Mouse (Mus musculus) gonadal fat pad, adult 2 months (tissue): ENCODE measurements around the gene Ccdc163. TPM values are rescaled to one million over a fixed set of nuclear protein-coding genes. Genes with fewer than 3 reads are reported as not detected.

Source experiments
- DNase-seq: peaks from one replicate; pipeline ENCODE4 v3.0.0-alpha.2; 2012; ENCODE audit warnings: low read depth
- polyA plus RNA-seq: library from polyadenylated mRNA; depleted of rRNA; stranded (reverse); fragments of >200 nt; gene quantifications from 2 replicates; pipeline ENCODE4 v1.2.3, GENCODE M21; 2012; rRNA removed

Gene Ccdc163
- polyA plus RNA-seq, 1 experiment, result 25.8 TPM

GRCm38 (mm10) chr4:116777079-116777478, 68.8 kb downstream of the Ccdc163 start:
- no peak for DNase-seq

DNA sequence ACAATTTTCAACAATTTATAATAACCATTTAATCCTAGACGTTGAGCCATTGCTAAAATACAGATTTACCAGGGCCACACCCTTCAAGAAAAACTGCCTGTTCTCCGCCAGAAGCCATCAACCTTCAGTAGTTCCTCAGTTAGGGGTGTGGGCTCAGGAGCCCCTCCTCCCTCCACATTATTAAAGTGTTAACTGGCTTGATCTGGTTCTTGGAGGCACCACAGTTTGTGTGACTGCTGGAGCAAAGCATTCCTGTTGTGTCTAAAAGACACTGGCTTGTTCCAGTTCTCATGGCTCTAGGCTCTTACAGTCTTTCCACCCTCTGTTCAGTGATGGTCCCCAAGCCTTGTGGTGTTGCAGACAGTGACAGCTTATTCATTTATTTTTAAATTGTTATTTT, 72.2 kb downstream of the Ccdc163 start:
- no peak for DNase-seq

- DNase-seq, result no peak
Observed at GRCm38 (mm10) chr4:116781366-116781765, 73.1 kb downstream of the Ccdc163 start.

DNA sequence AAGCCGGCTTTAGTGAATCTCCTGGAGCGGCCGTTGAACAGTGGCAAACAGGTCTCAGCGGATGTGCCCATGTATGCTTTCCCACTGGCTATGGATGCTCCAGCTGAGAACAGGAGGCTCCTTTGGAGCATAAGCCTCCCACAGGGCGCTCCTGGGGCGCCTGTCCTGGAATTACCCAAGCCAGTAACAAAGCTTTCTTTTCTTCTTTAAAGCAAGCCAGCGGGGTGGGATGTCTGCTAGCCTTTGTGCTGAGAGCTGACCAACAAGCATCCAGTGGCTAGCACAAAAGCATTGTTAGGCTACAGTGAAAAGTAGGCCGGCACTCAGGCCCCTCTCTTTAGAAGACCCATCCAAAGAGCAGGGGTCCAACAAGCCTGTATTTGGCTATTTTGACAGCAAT, 73.9 kb downstream of the Ccdc163 start:
- DNase-seq, result no peak

- no peak for DNase-seq
Observed at GRCm38 (mm10) chr4:116786587-116786986, 78.3 kb downstream of the Ccdc163 start.

DNA sequence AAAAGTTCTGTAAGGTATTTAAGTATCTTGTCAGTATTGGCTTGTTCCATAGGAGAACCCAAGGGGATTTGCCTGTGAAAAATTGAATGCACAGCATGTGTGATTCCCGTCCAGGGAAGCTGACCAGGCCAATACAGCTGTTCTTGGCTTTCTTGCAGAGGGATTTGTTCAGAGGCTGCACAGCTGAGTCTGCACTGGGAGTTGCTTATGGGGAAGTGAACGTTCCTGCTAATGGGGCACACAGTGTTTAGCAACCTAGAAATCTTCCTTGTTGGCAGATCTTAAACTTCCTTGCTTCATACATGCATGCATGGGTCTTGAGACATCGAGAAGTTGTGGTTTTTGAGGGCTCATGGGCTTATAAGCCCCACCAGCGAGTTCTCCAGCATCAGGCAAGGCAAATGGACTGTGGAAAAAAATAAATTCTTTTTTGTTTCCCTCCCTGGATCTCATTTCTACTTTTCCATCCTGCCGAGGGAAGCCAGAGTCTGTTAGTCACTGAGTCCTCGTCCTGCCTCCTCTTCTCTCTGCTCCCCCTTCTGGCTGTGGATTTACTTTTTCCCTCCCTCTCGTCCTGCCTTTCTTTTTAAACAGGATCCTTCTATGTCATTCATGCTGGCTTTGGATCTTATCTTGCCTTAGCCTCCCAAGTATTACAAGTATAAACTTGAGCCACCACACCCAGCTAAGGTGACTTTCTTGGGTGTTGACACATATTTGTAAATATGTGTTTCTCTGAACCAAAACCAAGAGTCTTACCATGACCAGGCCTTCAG, 79.9 kb downstream of the Ccdc163 start:
- no peak for DNase-seq

DNA sequence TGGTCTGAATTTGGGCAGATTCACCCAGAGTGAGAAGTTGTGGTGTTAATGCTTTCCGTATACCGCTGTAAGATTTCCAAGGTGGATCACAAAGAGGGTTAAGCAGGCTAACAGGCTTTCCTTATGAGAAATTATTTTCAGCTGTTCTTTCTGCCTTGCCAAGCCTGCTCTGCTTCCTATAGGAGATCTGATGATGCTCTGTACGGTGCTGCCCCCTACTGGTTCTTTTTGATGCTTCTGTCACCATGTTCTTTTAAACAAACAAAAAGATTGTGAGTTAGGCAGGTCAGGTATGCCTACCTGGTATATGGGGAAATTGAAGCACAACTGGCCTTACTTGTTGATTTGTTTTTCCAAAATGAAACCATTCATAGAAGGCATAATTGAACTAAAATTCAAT, 80.6 kb downstream of the Ccdc163 start:
- no peak for DNase-seq

GRCm38 (mm10) chr4:116792453-116792852, 84.1 kb downstream of the Ccdc163 start:
- no peak for DNase-seq

DNA sequence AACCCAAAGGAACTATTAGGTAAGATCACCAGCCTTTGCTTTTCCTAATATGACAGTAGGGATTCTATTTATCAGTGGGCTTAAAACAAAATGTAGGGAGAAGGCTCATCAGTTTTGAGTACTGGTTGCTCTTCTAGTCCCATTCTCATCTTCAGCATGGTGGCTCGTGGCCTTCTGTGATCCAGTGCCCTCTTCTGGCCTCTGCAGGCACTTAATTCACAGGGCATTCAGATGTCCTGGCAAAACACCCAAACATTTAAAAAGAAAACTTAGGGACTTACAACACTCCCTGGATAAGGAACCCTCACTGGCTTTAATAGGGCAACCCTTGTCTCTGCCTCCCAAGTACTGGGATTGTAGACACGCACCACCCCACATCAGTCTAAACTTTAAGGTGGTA, 86.0 kb downstream of the Ccdc163 start:
- DNase-seq, result no peak

- DNase-seq, result no peak
Observed at GRCm38 (mm10) chr4:116796442-116797110, 88.3 kb downstream of the Ccdc163 start.

GRCm38 (mm10) chr4:116799901-116800300, 91.6 kb downstream of the Ccdc163 start:
- no peak for DNase-seq

Other genes with a start within 250 kb of the Ccdc163 start
- 42.0 and 43.6 TPM in 2 replicates for gene Mast2, start 244.3 kb upstream of the Ccdc163 start, polyA plus RNA-seq
- 3.5 and 4.6 TPM in 2 replicates for gene Ipp, start 201.0 kb upstream of the Ccdc163 start, polyA plus RNA-seq
- 4.6 and 6.6 TPM in 2 replicates for gene Tmem69, start 152.6 kb upstream of the Ccdc163 start, polyA plus RNA-seq
- 48.8 and 49.0 TPM in 2 replicates for gene Gpbp1l1, start 150.9 kb upstream of the Ccdc163 start, polyA plus RNA-seq
- 15.3 and 20.0 TPM in 2 replicates for gene Ccdc17, start 111.9 kb upstream of the Ccdc163 start, polyA plus RNA-seq
- gene Nasp, start 80.6 kb upstream of the Ccdc163 start, polyA plus RNA-seq, result 3.8 and 4.4 TPM in 2 replicates
- gene Akr1a1, start 56.8 kb upstream of the Ccdc163 start, polyA plus RNA-seq, result 1,043 and 1,056 TPM in 2 replicates
- 253 and 263 TPM in 2 replicates for gene Prdx1, start 23.0 kb upstream of the Ccdc163 start, polyA plus RNA-seq
- 21.9 and 22.1 TPM in 2 replicates for gene Mmachc, start 103 bp upstream of the Ccdc163 start, polyA plus RNA-seq
- gene Tesk2, start 12.4 kb downstream of the Ccdc163 start, polyA plus RNA-seq, result 12.7 and 12.8 TPM in 2 replicates
- gene Toe1, start 99.1 kb downstream of the Ccdc163 start, polyA plus RNA-seq, result 61.8 and 66.3 TPM in 2 replicates
- gene Mutyh, start 99.2 kb downstream of the Ccdc163 start, polyA plus RNA-seq, result 9.9 and 16.2 TPM in 2 replicates
- 65.7 and 74.3 TPM in 2 replicates for gene Hpdl, start 113.2 kb downstream of the Ccdc163 start, polyA plus RNA-seq
- gene Zswim5, start 168.9 kb downstream of the Ccdc163 start, polyA plus RNA-seq, result 2.3 and 3.8 TPM in 2 replicates